Mouse (Mus musculus): ENCODE data around the gene Krtap12-1.
"Not testable (repeated sequence)": the region's sequence is repeated elsewhere in the genome, so short reads cannot be mapped to it uniquely, and the experiment has no call there.

Gene Krtap12-1

DNA sequence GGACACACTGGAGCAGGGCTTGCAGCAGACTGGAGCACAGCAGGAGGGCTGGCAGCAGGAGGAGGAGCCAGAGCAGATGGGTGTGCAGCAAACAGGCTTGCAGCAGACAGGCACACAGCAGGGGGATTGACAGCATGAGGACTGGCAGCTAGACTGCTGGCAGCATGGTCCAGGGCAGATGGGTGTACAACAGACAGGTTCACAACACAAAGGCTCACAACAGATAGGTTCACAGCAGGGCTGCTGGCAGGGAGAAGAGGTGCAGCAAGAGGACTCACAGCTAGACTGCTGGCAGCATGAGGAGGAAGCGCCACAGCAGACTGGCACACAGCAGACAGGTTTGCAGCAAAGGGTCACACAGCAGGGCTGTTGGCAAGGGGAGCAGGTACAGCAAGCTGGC lies 30.3 kb downstream of the Krtap12-1 start:
- not testable (repeated sequence) for DNase-seq (ENCODE audit: low spot score)

DNA sequence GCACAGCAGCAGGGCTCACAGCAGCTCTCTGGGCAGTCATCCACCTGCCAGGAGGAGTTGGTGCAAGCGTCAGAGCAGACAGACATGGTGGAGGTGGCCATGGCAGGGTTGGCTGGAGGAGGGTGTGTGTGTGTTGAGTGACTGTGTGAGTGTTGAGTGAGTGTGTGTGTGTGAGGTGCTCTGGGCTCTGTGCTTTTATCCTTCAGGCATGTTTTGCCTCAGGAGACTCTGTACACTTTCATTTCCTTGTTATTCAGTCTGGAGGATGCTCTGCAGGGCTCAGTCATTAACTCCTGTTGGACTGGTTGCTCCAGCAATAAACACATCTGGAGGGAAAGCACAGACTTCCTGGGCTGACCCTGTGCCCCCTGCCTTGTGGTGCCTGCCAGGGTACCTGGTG lies 30.9 kb downstream of the Krtap12-1 start, which contains the start of gene Gm9736:
Gene Gm9736, minus strand, starts transcription at position 101 of the 400 bp plus-strand sequence.
- DNase-seq (ENCODE audit: low spot score): not testable (repeated sequence)

DNA sequence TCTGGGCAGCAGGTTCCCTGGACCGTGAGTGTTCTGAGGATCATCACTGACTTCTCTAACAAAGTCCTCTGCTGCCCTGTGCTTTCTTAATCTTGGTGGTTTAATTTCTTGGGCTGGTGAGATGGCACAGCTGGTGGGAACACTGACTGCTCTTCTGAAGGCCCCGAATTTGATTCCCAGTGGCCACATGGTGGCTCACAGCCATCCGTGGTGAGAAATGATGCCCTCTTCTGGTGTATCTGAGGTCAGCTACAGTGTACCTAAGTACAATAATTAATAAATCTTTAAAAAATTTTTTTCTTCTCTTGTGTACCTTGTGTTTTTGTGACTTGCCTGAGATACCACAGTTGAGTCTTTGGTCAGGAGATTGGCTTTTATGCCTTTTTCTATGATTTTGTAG lies 31.9 kb downstream of the Krtap12-1 start:
- not testable (repeated sequence) for DNase-seq (ENCODE audit: low spot score)

DNA sequence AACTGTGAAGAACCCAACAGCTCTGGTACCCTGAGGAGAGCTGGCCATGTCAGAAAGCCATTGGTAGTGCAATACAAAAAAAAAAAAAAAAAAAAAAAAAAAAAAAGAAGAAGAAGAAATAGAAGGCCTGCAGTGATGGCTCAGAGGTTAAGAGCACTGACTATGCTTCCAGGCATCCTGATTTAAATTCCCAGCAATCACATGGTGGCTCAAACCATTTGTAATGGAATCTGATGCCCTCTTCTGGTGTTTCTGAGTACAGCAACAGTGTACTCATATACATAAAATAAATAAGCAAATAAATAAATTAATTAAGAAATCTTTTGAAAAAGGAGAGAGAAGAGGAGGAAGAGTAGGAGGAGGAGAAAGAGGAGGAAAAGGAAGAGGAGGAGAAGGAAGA lies 33.0 kb downstream of the Krtap12-1 start:
- no peak for DNase-seq (ENCODE audit: low spot score)

DNA sequence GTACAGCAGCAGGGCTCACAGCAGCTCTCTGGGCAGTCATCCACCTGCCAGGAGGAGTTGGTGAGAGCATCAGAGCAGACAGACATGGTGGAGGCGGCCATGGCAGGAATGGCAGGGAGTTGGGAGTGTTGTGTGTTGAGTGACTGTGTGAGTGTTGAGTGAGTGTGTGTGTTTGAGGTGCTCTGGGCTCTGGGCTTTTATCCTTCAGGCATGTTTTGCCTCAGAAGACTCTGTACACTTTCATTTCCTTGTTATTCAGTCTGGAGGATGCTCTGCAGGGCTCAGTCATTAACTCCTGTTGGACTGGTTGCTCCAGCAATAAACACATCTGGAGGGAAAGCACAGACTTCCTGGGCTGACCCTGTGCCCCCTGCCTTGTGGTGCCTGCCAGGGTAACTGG lies 39.2 kb downstream of the Krtap12-1 start, which contains the start of gene Gm3233:
Gene Gm3233, minus strand, starts transcription at position 101 of the 400 bp plus-strand sequence.
- not testable (repeated sequence) for DNase-seq (ENCODE audit: low spot score)

DNA sequence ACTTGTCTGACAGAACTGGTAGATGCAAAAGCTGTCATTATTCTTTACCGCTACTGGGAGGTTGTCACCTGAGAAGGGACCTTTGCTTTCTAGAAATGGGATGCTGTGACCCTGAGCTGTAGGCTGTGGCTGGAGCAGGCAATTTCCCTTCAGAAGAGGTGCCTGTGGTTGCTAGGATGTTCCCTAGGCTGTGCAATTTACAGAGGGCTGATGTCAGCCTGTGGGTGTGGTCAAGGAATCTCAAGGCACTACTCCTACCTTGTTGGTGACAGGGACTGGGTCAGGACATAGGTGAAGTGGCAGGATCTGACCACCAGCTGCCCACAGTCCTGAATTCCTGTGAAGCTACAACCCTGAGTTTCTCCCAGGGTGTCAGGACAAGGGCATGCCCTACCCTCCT lies 49.3 kb downstream of the Krtap12-1 start:
- no peak for DNase-seq (ENCODE audit: low spot score)

All from lung, postnatal 25 days (tissue).